Mouse (Mus musculus) ES-Bruce4 (cell line): ENCODE results near the gene Adgrl1.

ENCODE experiments used
- CTCF ChIP-seq: IDR thresholded peaks from one replicate; pipeline ENCODE4 v1.8.1; 2011; ENCODE audit warnings: low read depth, low read length
- POLR2A ChIP-seq: IDR thresholded peaks from one replicate; pipeline ENCODE4 v1.8.1; 2011; ENCODE audit warnings: low read length; ENCODE audit not compliant: insufficient read depth

GRCm38 (mm10) chr8:83898456-83898855, 1.4 kb upstream of the Adgrl1 start:
- TF ChIP-seq CTCF: no peak
- TF ChIP-seq POLR2A: no peak
